Comparison of ENCODE assay signal across 7 mouse cellular contexts in genomic region chr17:34024861-34025755, GRCm38 (mm10). TPM values are rescaled to one million over a fixed set of nuclear protein-coding genes. Genes with fewer than 3 reads are reported as not detected.
DNase-seq lines count a peak whose midpoint lies in the region; ATAC-seq and TF ChIP-seq lines count a peak whose summit lies in the region.

No protein-coding gene starts in this region.

- H3K9ac ChIP-seq in forebrain, embryonic 16.5 days (replicated peaks; ENCODE audit: low read depth, low read length): peak overlapping the region; percentile 79
- H3K9ac ChIP-seq in liver, embryonic 11.5 days (ENCODE audit: low read depth, low read length): peak overlapping the region; percentile 93
- peak overlapping the region; percentile 87 for H3K9ac ChIP-seq in stomach, embryonic 14.5 days (replicated peaks; ENCODE audit: low read depth, low read length)

- H3K27ac ChIP-seq in brown adipose tissue, adult 24 weeks (replicated peaks; ENCODE audit: low read depth, low read length): peak overlapping the region; percentile 85; the same call in 1 of the 2 replicates
- H3K27ac ChIP-seq in forebrain, embryonic 16.5 days (ENCODE audit: low read length): peak overlapping the region; percentile 97
- H3K27ac ChIP-seq in liver, embryonic 11.5 days (ENCODE audit: low read depth, low read length): peak overlapping the region; percentile 90
- peak overlapping the region; percentile 90 for H3K27ac ChIP-seq in stomach, embryonic 14.5 days (ENCODE audit: low read length)

- peak overlapping the region; percentile 83 for H3K4me3 ChIP-seq in lung, adult 2 months (replicated peaks; ENCODE audit: extremely low read depth, low read depth, low read length)
- H3K4me3 ChIP-seq in brown adipose tissue, adult 24 weeks (ENCODE audit: insufficient read depth, low read depth, low read length): peak overlapping the region; percentile 92
- peak overlapping the region; percentile 69 for H3K4me3 ChIP-seq in forebrain, embryonic 16.5 days (replicated peaks; ENCODE audit: low read length)
- H3K4me3 ChIP-seq in liver, embryonic 11.5 days (ENCODE audit: low read depth, low read length): peak overlapping the region; percentile 88
- peak overlapping the region; percentile 90 for H3K4me3 ChIP-seq in stomach, embryonic 14.5 days (ENCODE audit: low read depth, low read length)

- H3K4me2 ChIP-seq in forebrain, embryonic 16.5 days (ENCODE audit: low read length): peak overlapping the region; percentile 87
- peak overlapping the region; percentile 97 for H3K4me2 ChIP-seq in liver, embryonic 11.5 days
- peak overlapping the region; percentile 94 for H3K4me2 ChIP-seq in stomach, embryonic 14.5 days (replicated peaks; ENCODE audit: low read depth, low read length)

- no peaks in the 10 kb centered on the region for H3K9me3 ChIP-seq in forebrain, embryonic 16.5 days (ENCODE audit: control insufficient read depth, low read length)
- peaks cover 6% of the 10 kb centered on the region; the same call in 1 of the 2 replicates for H3K9me3 ChIP-seq in liver, embryonic 11.5 days (ENCODE audit: control insufficient read depth, low read length)
- no peaks in the 10 kb centered on the region for H3K9me3 ChIP-seq in stomach, embryonic 14.5 days (ENCODE audit: control insufficient read depth, low read depth, low read length)

- peaks cover 18% of the 10 kb centered on the region for H3K4me1 ChIP-seq in lung, adult 2 months (ENCODE audit: control insufficient read depth, insufficient read depth, low read length)
- H3K4me1 ChIP-seq in brown adipose tissue, adult 24 weeks (ENCODE audit: control insufficient read depth, insufficient read depth, insufficient read length, low read length): peaks cover 10% of the 10 kb centered on the region; the same call in 1 of the 2 replicates
- H3K4me1 ChIP-seq in forebrain, embryonic 16.5 days (replicated peaks; ENCODE audit: control insufficient read depth, insufficient read depth, low read length): peaks cover 52% of the 10 kb centered on the region
- peaks cover 45% of the 10 kb centered on the region for H3K4me1 ChIP-seq in liver, embryonic 11.5 days (replicated peaks; ENCODE audit: control insufficient read depth, insufficient read depth, low read length)
- H3K4me1 ChIP-seq in stomach, embryonic 14.5 days (ENCODE audit: control insufficient read depth, insufficient read depth, low read length): peaks cover 32% of the 10 kb centered on the region

- no peak; the same call in 1 of the 2 replicates for ATAC-seq in forebrain, embryonic 16.5 days
- peak; percentile 22 for ATAC-seq in liver, embryonic 11.5 days (replicated peaks; ENCODE audit: low FRiP score)
- peak; percentile 13; the same call in 1 of the 2 replicates for ATAC-seq in stomach, embryonic 14.5 days (ENCODE audit: insufficient number of reproducible peaks, insufficient read depth, low FRiP score, low read depth)

- 2% methylated on average over 57 of the region's 57 CpGs for WGBS in lung, adult 2 months
- under 1% methylated on average over 55 of the region's 57 CpGs for WGBS in forebrain, embryonic 16.5 days
- WGBS in liver, embryonic 11.5 days: 1% methylated on average over 57 of the region's 57 CpGs
- under 1% methylated on average over 55 of the region's 57 CpGs for WGBS in stomach, embryonic 14.5 days

- H3K36me3 ChIP-seq in forebrain, embryonic 16.5 days (ENCODE audit: control insufficient read depth, insufficient read depth): peaks cover 8% of the 10 kb centered on the region
- H3K36me3 ChIP-seq in liver, embryonic 11.5 days (ENCODE audit: control insufficient read depth, insufficient read depth, low read length): peaks cover 34% of the 10 kb centered on the region
- H3K36me3 ChIP-seq in stomach, embryonic 14.5 days (ENCODE audit: control insufficient read depth, insufficient read depth, low read length): peaks cover 23% of the 10 kb centered on the region

- DNase-seq in lung, adult 2 months: no peak
- no peak for DNase-seq in lung, adult 18-20 months
- no peak for DNase-seq in liver, embryonic 11.5 days (ENCODE audit: low spot score)
- no peak for DNase-seq in frontal cortex, postnatal 10 days (ENCODE audit: low spot score in 2 of 2)

- TF ChIP-seq CTCF in lung, adult 2 months (IDR thresholded peaks at IDR 0.05; ENCODE audit: insufficient read depth, low read length): no peak

- no peak for TF ChIP-seq POLR2A in lung, adult 2 months (IDR thresholded peaks at IDR 0.05; ENCODE audit: borderline replicate concordance, extremely low read depth, low read depth, low read length)

- no peaks in the 10 kb centered on the region for H3K27me3 ChIP-seq in forebrain, embryonic 16.5 days (replicated peaks; ENCODE audit: control insufficient read depth, insufficient read depth, low read length)
- no peaks in the 10 kb centered on the region for H3K27me3 ChIP-seq in liver, embryonic 11.5 days (replicated peaks; ENCODE audit: control insufficient read depth, insufficient read depth, low read length)
- H3K27me3 ChIP-seq in stomach, embryonic 14.5 days (ENCODE audit: control insufficient read depth, insufficient read depth, low read length): no peaks in the 10 kb centered on the region

RNA-seq across cellular contexts. Expression of gene Ring1, which starts 0.6 kb away (rescaled TPM):
- 40.7 and 53.6 TPM in 2 replicates for polyA plus RNA-seq in lung, adult 2 months (2012; rRNA removed)
- 10.2 and 10.3 TPM in 2 replicates for polyA plus RNA-seq in brown adipose tissue, adult 24 weeks (2012; ENCODE audit: insufficient read depth, insufficient read length, missing spikeins)
- polyA plus RNA-seq in forebrain, embryonic 16.5 days (2015; fragmentation: Nextera tagmentation; extraction: Ambion mirVana): 16.0 and 20.4 TPM in 2 replicates
- 3.4 and 5.5 TPM in 2 replicates for polyA plus RNA-seq in liver, embryonic 11.5 days (2014; fragmentation: Nextera tagmentation; extraction: Ambion mirVana)
- 7.5 and 8.6 TPM in 2 replicates for polyA plus RNA-seq in stomach, embryonic 14.5 days (2014; fragmentation: Nextera tagmentation; extraction: Ambion mirVana)

RNA-seq across cellular contexts. Expression of gene H2-Ke6, which starts 2.8 kb away (rescaled TPM):
- 91.2 and 130 TPM in 2 replicates for polyA plus RNA-seq in lung, adult 2 months (2012; rRNA removed)
- polyA plus RNA-seq in brown adipose tissue, adult 24 weeks (2012; ENCODE audit: insufficient read depth, insufficient read length, missing spikeins): 214 and 236 TPM in 2 replicates
- polyA plus RNA-seq in forebrain, embryonic 16.5 days (2015; fragmentation: Nextera tagmentation; extraction: Ambion mirVana): 63.9 and 65.4 TPM in 2 replicates
- 34.2 and 45.1 TPM in 2 replicates for polyA plus RNA-seq in liver, embryonic 11.5 days (2014; fragmentation: Nextera tagmentation; extraction: Ambion mirVana)
- 41.7 and 44.9 TPM in 2 replicates for polyA plus RNA-seq in stomach, embryonic 14.5 days (2014; fragmentation: Nextera tagmentation; extraction: Ambion mirVana)

RNA-seq across cellular contexts. Expression of gene Slc39a7, which starts 6.4 kb away (rescaled TPM):
- 161 and 183 TPM in 2 replicates for polyA plus RNA-seq in lung, adult 2 months (2012; rRNA removed)
- polyA plus RNA-seq in brown adipose tissue, adult 24 weeks (2012; ENCODE audit: insufficient read depth, insufficient read length, missing spikeins): 40.0 and 44.7 TPM in 2 replicates
- 148 and 157 TPM in 2 replicates for polyA plus RNA-seq in forebrain, embryonic 16.5 days (2015; fragmentation: Nextera tagmentation; extraction: Ambion mirVana)
- polyA plus RNA-seq in liver, embryonic 11.5 days (2014; fragmentation: Nextera tagmentation; extraction: Ambion mirVana): 73.9 and 75.9 TPM in 2 replicates
- 81.3 and 91.7 TPM in 2 replicates for polyA plus RNA-seq in stomach, embryonic 14.5 days (2014; fragmentation: Nextera tagmentation; extraction: Ambion mirVana)

RNA-seq across cellular contexts. Expression of gene Rxrb, which starts 6.5 kb away (rescaled TPM):
- 63.2 and 79.8 TPM in 2 replicates for polyA plus RNA-seq in lung, adult 2 months (2012; rRNA removed)
- polyA plus RNA-seq in brown adipose tissue, adult 24 weeks (2012; ENCODE audit: insufficient read depth, insufficient read length, missing spikeins): 23.6 and 38.7 TPM in 2 replicates
- polyA plus RNA-seq in forebrain, embryonic 16.5 days (2015; fragmentation: Nextera tagmentation; extraction: Ambion mirVana): 55.6 and 60.2 TPM in 2 replicates
- polyA plus RNA-seq in liver, embryonic 11.5 days (2014; fragmentation: Nextera tagmentation; extraction: Ambion mirVana): 30.8 and 31.5 TPM in 2 replicates
- 21.7 and 22.4 TPM in 2 replicates for polyA plus RNA-seq in stomach, embryonic 14.5 days (2014; fragmentation: Nextera tagmentation; extraction: Ambion mirVana)

RNA-seq across cellular contexts. Expression of gene Col11a2, which starts 14.1 kb away (rescaled TPM):
- 1.0 and 1.3 TPM in 2 replicates for polyA plus RNA-seq in lung, adult 2 months (2012; rRNA removed)
- polyA plus RNA-seq in brown adipose tissue, adult 24 weeks (2012; ENCODE audit: insufficient read depth, insufficient read length, missing spikeins): 0.38 and 1.0 TPM in 2 replicates
- 2.3 and 4.0 TPM in 2 replicates for polyA plus RNA-seq in forebrain, embryonic 16.5 days (2015; fragmentation: Nextera tagmentation; extraction: Ambion mirVana)
- polyA plus RNA-seq in liver, embryonic 11.5 days (2014; fragmentation: Nextera tagmentation; extraction: Ambion mirVana): 0.61 and 0.67 TPM in 2 replicates
- 0.32 and 1.2 TPM in 2 replicates for polyA plus RNA-seq in stomach, embryonic 14.5 days (2014; fragmentation: Nextera tagmentation; extraction: Ambion mirVana)
